Mouse (Mus musculus) cerebellum, adult 8-10 months (tissue): ENCODE measurements around the gene Ilk.
A peak's percentile ranks its signal among the peaks of the same experiment; 100 is the strongest.

Experiments used
- DNase-seq: peaks from one replicate; pipeline ENCODE4 v3.0.0; 2022

Gene Ilk

DNA sequence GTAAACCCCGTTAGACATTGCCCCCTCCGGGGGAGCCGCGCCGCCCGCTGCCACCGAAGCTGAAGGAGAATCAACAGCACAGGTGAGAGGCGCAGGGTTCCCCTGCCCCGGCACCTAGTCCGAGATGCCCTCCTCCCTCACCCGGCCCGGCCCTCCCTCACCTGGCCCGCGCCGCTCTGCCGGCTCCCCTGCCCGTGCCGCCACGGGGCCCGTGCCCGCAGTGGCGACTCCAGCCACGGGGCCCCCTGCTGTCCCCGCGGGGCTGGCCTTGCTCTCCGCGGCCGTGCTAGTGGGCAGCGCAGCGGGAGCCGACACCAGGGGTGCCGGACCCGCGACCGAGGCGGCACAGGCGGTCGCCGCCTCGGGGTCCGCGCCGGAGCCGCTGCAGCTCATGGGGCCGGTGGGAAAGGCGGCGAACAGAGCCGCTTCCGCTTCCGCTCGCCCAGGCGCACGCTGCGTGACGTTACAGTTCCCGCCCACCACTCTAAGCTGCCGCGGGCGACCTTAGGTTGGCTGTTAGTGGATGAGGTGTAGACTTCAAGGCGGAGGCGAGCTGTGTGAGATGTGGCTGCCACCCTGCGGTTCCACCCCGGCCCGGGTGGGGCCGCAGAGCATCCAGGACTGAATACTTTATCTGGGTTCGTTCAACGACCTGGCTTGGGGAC, 7.7 kb downstream of the Ilk start, which contains the start of gene Taf10:
Taf10 (minus strand) TSS at position 436 of the 665 bp plus-strand sequence.
- peak; percentile 78 for DNase-seq

DNA sequence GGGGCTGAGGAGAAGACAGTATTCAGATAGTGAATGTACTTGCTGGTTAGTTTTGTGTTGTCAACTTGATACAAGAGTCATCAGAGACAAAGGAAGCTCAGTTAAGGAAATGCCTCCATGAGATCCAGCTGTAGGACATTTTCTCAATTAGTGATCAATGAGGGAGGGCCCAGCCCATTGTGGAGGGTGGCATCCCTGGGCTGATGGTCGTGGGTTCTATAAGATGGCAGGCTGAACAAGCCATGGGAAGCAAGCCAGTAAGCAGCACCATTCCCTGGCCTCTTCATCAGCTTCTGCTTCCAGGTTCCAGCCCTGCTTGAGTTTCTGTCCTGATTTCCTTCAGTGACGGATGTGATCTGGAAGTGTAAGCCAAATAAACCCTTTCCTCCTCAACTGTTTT, 11.4 kb downstream of the Ilk start:
- DNase-seq: no peak

DNA sequence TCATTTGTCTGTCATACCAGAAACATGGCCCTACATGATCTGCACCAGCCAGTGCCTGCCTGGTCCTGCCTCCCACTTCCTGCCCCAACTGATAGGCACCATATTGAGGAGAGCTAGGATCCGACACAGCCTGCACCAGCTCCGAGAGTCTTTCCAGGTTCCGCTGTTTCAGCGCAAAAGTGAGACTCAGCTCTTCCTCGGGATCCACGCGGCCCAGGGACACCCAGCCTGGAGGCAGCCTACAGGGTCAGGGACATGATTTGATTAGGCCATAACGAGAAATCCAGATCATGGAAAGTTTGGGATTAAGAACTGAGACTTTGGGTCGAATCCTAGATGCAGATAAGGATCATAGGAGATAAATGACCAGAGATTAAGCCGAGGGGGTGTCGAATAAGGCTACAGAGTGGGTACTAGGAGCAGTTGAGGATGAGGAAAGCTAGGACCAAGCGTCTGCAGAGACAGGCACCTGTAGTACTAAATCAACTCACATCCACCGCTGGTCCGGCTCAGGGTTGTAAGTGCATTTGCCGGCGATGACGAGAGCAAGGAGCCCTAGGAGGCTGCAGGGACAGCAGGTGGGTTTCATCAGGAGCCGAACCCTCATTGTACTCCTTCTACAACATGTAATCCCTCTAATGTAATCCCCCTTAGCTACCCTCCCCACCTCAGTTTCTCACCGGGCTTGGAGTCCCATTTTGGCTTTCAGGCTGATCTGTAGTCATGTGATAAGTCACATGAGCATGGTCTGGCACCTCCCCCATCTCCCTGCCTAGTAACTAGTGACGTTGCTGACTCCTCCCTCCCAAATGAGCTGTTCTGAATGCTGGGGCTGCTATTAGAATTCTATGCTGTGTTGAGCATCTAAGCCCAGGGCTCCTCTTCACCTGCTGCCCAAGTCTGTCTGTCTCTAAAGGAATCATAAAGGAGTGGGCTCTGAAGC, 15.4 kb downstream of the Ilk start, which contains the start of gene Tpp1:
Tpp1 (minus strand) TSS at position 745 of the 943 bp plus-strand sequence.
- DNase-seq: peak; percentile 93

DNA sequence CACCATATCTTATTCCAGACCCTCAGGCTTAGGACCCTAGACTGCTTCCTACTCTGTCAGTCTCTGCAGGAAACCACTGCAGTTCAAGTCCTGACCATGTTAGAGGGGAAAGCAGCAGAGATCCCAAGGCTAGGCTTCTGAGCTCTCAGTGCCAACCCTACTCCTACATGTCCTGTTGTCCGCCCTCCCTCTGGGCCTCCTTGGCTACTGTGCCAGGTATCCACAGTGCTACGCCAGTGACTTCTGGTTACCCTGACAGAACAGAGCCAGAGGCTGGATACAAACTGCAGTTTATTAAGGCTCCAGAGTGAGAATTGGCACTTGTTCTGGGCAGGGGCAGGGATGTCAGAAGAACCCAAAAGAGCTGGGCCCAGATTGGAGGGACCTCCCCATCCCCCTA, 16.3 kb downstream of the Ilk start:
- DNase-seq: no peak

DNA sequence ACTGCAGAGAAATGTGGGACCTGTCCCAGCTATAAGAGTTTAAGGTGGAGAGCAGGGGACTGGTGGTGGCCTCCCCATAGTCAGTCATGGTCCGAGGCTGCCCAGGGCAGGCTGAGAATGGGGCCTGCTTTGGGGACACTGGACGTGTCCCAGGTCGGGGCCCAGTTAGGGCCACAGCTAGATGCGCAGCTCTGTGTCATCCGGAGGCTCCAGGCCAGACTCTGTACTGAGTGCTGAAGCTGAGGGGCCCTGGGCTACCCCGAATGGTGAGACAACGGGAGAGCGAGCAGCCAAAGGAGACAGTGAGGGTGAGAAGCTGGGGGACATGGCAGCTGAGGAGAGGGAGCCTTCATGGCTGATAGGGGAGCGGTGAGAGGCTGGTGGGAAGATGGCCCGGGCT, 16.9 kb downstream of the Ilk start:
- no peak for DNase-seq

DNA sequence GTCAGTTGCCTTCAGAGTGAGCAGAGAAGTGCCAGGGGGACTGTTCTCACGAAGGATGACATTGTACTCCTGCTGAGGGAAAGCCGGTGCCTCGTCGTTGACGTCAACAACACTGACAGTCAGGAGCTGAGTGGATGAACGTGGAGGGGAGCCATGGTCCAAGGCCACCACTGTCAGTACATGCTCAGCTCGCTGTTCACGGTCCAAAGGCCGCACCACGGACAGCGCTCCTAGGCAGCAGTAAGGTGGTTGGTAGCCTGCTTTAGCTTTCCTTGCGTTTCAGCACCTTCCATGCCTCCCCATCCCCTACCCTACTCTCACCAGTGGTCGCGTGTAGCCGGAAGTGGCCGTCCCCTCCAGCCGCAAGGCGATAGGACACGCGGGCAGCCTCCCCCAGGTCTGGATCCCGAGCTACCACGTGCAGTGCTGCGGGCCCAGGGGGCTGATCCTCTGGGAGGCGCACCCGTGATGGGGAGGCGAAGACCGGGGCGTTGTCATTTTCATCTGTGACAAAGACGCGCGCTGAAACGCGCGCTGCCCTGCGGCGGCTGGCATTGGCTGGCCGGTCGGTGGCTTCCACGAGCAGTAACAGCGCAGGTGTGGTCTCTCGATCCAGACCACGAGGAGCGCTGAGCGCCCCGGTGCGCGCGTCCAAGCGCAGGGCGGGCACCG, 25.6 kb downstream of the Ilk start:
- no peak for DNase-seq

DNA sequence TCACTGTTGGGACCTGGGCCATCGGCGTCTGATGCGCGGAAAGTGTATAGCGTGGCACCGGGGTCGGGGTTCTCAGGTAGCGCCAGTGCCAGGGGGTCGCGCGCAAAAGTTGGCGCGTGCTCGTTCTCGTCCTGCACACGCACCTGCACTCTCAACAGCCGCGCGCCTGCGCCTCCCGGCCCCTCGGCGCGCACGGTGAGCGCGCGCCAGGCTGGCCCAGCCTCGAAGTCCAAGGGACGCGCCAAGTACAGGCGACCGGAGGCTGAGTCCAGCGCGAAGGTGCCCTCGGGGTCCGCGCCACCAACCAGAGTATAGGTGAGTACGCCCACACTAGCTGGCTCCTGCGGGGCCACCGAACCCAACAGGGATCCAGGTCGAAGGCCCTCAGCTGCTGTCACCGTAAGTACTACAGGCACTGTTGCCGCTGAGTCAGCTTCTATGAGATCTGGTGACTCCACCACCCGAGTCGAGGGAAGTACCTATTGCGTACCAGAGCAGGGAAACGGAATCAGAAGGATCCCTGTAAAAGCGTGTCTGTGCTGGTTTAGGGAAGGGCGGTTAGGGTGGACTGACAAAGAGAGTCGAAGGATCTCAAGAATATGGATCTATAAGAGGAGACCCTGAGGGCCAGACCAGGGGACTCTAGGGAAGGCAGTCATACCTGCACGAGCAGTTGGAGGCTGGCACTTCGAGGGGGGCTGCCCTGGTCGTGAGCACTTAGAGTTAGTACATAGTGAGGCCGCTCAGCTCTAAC, 26.3 kb downstream of the Ilk start:
- DNase-seq: no peak

DNA sequence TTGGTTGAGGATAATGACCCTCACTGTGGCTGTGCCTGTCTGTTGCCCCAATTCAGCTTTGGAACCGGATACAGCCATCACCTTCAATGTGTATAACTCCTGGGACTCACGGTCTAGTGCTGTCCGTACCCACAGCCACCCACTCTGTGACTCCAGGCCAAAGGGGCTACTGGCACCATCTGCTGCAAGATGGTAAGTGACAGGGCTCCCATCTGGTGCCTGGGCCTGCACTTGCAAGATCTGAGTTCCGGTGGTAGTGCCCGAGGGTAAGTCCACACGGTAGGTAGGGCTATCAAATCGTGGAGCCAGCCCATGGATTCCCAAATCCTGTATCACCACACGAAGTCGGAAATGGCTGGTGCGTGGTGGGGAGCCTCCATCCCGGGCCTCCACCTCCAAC, 27.9 kb downstream of the Ilk start:
- DNase-seq: no peak

DNA sequence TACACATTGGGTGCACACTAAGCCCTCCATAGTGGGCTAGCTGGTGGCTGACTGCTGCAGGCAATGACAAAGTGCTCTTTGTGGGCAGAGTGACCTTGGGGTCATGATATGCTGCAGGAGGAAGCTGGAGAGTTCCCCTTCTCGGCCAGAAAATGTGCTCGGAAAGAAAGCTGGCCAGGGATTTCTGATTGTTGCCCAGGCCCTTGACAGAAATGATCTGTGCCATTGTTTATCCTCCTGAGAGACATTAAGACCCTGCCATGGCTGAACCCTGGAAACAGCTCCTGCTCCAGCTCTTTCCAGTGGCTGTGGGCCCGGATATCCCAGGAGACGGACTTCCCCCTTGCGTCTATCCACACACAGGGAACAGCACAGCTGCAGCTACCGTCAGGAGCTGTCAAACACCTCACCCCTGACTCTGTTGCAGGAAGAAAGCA, 31.4 kb downstream of the Ilk start:
- no peak for DNase-seq

DNA sequence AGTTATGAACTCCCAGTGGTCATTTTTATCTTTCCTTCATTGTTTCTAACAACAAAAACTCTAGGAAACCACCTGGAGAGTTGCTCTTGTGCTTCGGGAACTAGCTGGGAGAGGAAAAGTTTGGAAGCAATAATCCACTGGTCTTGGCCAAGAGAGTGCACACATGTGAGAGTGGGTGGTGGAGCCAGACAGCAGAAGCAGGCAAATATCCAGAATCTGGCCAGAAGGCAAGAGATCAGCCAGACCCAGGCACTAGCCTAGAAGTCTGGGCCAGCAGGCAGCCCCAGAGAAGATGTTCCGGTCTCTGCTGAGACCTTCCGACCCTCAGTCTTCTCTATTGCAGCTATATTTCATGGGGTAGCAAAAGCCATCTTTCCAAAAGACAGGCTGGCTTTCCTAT, 33.6 kb downstream of the Ilk start:
- no peak for DNase-seq

DNA sequence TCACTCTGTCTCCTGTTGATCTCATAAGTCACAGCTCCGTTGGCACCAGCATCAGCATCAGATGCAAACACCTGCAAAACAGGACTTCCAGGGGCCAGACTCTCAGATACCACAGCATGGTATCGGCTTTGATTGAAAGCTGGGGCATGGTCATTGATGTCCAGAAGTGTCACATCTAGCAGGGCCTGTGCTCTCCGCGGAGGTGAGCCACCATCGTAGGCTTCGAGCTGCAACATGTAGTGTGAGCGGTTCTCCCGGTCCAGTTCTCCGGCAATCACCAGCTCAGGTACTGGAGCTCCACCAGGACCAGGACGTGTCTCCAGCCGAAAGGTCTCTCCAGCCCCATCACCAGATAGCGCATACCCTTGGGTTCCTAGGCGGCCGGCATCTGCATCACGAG, 35.9 kb downstream of the Ilk start:
- DNase-seq: no peak

DNA sequence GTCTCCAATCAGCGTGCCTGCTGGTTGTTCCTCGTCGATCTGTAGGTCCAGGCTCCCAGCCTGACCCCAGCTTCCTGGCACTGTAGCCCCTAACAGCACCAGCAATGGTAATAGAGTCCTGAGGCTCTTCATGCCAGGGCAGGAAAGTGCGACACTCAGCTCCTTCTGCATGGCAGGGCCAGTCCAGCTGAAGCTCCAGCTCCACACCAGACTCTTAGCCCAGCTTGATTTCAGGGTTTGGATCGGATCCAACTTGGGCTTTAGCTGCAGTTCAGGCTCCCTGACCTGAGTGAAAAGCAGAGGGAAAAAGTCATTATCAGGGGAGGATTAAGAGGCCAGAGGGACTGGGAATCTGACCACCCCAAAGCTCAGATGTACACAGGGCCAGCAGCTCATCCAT, 36.6 kb downstream of the Ilk start:
- DNase-seq: no peak

DNA sequence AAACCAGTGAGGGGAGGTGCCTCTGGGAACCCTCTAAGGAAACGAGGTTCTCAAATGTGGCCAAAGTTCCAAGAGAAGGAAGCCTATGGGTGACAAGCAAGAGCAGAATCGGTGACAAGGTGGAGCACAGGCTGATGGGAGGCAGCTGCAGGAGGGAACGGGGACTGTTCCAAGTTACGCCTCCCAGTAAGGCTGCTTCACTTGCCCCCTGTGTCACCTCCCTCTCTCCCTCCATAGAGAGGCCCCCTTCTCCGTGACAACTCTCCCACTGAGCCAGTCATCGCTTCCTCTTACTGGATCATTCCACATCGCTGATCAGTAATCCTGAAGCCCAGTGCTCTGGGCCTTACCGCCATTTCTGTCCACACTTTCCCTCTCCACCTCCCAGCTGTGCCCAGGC, 38.3 kb downstream of the Ilk start:
- DNase-seq: no peak

DNA sequence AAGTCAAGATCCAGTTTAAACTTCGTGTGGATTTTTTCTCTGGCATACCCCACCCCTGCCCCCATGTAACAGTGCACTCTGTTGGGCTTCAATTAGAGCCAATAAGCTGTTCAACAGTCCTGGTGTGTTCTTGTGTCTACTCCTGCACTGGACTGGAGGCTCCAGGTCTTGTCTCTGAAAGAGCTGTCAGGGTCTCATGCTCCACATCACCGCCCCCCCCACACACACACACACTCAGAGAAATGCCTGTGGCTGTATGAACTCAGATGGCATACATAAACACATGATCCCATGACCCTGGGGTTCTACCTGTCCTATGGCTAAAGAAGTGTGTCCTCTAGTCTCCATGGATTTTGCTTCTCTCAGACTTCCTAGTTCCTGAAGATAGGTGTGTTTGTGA, 39.6 kb downstream of the Ilk start:
- no peak for DNase-seq

DNA sequence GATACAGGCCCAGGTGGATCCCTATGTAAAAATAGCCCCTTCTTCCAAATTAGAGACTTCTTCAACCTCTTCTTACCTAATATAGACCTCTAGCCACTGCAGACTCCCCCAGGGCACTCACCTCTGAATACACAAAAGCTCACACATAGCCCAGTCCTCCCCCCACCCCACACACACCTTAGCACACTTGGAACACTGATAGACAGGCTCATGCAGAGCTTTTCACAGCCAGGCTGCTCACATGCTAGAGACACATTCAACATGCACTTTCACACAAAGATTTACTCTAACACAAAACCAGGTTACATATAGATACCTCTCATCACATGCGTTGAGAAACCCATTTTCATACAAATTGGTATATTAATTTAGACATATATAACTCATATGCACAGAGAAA, 40.9 kb downstream of the Ilk start:
- DNase-seq: no peak

DNA sequence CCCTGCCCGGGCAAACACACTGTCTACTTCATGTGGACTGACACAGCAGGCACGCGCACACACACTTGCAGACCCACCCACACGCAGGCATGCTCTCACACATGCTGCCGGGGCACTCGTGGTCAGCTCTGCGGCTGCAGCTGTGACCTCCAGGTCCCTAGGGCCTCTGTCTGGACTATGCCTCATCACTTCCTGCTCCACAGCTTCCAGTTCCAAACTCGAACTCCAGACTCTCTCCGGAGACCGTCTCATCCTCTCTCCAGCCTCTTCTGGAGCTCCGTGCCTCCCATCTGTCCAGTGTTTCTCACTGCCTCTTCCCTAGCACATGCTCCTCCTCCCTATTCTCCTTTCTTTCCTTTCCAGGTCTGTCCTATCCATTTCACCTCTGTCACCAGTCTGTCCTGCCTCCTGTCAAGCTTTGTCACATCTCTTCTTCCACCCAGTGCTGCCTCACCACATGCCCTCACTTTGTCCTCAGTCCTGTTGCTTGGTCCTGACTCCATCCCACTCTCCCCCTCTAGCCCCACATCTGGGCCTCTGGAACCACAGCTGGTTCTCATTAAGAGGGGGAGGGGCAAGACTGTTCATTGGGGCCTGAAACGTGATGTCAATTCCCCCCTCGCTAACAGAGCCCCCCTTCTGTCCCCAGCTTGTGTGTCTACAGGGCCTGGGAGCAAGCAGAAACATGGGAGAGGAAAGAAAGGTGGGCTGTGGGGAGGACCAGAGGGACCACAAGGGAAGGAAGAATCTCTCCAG, 41.6 kb downstream of the Ilk start:
- DNase-seq: no peak

DNA sequence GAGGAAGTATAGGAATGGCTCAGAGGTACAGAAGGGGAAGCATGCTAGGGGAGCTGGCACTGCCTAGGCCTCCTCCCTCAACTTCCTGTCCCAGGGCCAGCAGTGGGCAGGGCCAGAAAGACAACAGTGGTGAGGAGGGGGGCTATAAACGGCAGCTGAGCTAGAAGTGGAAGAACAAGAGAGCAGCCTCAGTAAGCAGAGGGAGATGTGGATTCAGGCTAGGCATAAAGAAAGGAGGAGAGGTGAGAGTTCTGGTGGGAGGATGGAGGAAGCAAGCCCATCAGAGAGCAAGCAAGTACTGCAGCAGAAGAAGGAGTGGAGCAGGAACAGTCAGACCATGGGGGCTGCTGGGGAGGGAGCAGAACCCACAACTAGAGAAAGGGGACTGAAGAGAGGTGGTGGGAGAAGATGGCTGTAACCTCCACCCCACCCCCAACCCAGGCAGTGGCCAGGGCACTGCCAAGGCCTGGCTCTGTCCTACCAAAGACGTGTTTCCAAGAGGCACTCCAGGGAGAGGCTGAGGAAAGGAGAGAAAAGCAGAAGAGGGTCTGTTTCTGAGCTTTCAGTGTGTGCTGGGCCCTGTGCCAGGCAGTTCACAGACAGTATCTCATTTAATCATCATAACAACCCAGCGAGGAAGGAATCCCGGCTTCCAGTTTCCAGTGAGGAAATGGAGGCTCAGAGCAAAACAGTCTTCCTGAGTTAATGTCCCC, 42.3 kb downstream of the Ilk start:
- DNase-seq: no peak

DNA sequence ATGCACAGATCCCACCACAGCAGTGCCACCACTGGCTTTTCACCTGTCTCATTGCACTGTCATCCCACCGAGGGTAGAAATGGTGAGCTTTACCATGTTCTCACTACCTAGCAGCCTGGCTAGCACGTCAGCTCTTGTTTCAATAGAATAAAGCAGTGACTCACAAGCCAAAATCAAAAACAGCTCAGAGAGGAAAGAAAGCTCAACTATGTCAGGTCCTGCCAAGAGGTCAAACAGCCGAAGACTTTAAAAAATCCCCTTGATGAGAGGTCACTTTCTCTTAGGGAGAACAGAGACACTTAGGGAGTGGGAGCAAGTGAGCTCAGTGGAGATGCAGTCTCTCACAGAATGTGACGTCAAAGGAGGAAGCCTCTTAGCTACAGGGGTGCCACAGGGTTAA, 47.5 kb downstream of the Ilk start:
- DNase-seq: no peak

DNA sequence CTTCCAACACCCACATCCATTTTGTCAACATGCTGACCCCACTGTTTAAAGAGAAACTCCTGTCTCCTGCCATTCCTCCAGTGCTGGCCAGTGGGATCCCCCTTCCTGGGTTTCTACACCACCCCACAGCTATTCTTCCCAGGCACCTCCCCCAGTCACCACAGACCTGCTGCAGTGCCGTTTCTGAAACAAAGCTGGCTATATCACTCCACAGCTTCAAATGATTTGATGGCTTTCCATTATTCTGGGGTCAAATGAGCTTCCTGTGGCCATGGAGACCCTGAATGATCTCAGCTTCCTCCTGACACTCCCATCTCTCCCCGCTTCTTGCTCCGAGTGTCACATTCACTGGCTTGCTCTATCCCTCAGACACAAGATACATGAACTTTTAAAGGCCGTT, 48.2 kb downstream of the Ilk start:
- no peak for DNase-seq

DNA sequence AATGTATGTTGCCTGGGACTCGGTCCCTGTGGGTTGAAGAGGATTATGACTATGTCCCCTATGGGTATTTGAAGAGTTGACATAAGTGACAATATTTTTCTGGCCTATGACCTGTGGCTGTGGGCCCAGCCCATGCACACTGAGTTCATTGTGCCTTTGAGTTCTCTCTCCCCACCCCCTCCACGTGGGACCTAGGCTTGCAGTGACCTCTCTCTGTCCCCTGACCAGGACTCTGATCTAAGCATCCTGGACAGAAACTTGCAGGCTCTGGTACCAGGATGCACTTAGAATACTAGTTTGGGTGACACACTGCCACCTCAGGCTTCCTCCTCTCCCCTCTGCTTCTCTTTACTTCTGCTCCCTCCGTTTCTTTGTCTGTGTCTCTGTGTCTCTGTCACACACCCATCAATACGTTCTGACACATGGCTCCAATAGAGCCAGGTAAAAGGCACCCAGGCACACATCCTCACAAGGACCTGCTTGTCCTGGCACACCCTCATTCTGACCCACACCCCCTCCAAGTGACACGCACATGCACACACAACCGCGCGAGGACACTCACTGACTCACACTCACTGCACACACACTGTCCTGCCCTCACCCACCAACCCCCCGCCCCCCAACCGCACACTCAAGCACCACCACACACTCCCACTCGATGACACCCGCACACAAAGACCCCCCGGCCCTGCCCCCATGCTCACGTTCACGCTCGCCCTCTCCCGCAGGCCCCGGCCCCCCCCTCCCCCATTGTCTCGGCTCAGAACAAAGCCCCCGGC, 50.3 kb downstream of the Ilk start:
- DNase-seq: no peak
